Mouse (Mus musculus) testis, postnatal 14 days (tissue): ENCODE results near the gene Vmn2r48.
"Not testable (repeated sequence)": the region's sequence is repeated elsewhere in the genome, so short reads cannot be mapped to it uniquely, and the experiment has no call there.

ENCODE experiments used
- DNase-seq: peaks from one replicate; pipeline ENCODE4 v3.0.0; 2021; ENCODE audit warnings: low spot score

Gene Vmn2r48

GRCm38 (mm10) chr7:9953485-9953884, at the start of gene Vmn2r48:
Gene Vmn2r48, minus strand, starts transcription at chr7:9953585.
- DNase-seq: not testable (repeated sequence)

DNA sequence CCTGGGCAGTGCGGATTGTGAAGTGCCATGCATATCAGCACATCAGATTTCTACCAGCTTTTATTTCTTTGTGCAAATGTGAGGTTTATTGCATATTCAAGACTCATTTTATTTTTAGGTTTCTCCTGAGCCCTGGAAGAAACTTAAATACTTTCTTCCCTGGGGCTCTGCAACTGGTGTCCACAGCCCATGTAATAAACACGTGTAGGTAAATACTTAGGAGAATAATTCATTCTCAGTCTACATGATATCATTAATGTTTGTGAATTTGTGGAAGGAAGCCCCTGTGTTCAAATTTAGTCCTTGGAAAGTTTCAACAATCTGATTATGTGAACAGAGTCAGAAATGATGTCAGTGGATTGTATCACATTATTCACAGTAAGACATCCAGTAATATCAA, 38.8 kb upstream of the Vmn2r48 start, which contains the start of gene Vmn2r49:
TSS of gene Vmn2r49 (minus strand) at position 101 of the 400 bp plus-strand sequence.
- DNase-seq: not testable (repeated sequence)
